Mouse (Mus musculus) testis, adult 2 months (tissue): ENCODE measurements around the gene Inafm2. TPM values are rescaled to one million over a fixed set of nuclear protein-coding genes. Genes with fewer than 3 reads are reported as not detected.
A peak's percentile ranks its signal among the peaks of the same experiment; 100 is the strongest.

Experiments
- H3K27ac ChIP-seq: fragments of 200-500 bp; 2 replicates; pipeline ENCODE4 v1.5.1; 2012; ENCODE audit warnings: low read depth, low read length; ENCODE audit not compliant: control insufficient read depth, insufficient read depth
- H3K27me3 ChIP-seq: fragments of 200-500 bp; 2 replicates; pipeline ENCODE4 v1.6.1; 2012; ENCODE audit warnings: mild to moderate bottlenecking, low read length, moderate library complexity; ENCODE audit not compliant: control insufficient read depth, insufficient read depth
- H3K36me3 ChIP-seq: fragments of 200-500 bp; 2 replicates; pipeline ENCODE4 v1.6.1; 2012; ENCODE audit warnings: mild to moderate bottlenecking, low read length; ENCODE audit not compliant: control insufficient read depth, insufficient read depth
- H3K4me1 ChIP-seq: fragments of 200-500 bp; 2 replicates; pipeline ENCODE4 v1.6.1; 2012; ENCODE audit warnings: low read length; ENCODE audit not compliant: control insufficient read depth, insufficient read depth
- H3K4me3 ChIP-seq: fragments of 200-500 bp; 2 replicates; pipeline ENCODE4 v1.5.1; 2012; ENCODE audit warnings: low read depth, mild to moderate bottlenecking, low read length, moderate library complexity, mixed read lengths; ENCODE audit not compliant: control insufficient read depth
- CTCF ChIP-seq: fragments of 200-500 bp; IDR thresholded peaks from 2 replicates; pipeline ENCODE4 v1.5.1; 2012; ENCODE audit warnings: low read depth, mild to moderate bottlenecking, inconsistent platforms, low read length, moderate library complexity; ENCODE audit not compliant: control insufficient read depth, insufficient read depth, insufficient replicate concordance
- POLR2A ChIP-seq: fragments of 200-500 bp; IDR thresholded peaks from 2 replicates; pipeline ENCODE4 v1.6.1; 2012; ENCODE audit warnings: low read depth, mild to moderate bottlenecking, inconsistent platforms, low read length, moderate library complexity; ENCODE audit not compliant: control insufficient read depth
- polyA plus RNA-seq: library from polyadenylated mRNA; depleted of rRNA; stranded (reverse); fragments of >200 nt; gene quantifications from 2 replicates; pipeline ENCODE4 v1.2.3, GENCODE M21; 2012; rRNA removed

Inafm2 gene
- 12.6 and 13.4 TPM in 2 replicates for polyA plus RNA-seq

DNA sequence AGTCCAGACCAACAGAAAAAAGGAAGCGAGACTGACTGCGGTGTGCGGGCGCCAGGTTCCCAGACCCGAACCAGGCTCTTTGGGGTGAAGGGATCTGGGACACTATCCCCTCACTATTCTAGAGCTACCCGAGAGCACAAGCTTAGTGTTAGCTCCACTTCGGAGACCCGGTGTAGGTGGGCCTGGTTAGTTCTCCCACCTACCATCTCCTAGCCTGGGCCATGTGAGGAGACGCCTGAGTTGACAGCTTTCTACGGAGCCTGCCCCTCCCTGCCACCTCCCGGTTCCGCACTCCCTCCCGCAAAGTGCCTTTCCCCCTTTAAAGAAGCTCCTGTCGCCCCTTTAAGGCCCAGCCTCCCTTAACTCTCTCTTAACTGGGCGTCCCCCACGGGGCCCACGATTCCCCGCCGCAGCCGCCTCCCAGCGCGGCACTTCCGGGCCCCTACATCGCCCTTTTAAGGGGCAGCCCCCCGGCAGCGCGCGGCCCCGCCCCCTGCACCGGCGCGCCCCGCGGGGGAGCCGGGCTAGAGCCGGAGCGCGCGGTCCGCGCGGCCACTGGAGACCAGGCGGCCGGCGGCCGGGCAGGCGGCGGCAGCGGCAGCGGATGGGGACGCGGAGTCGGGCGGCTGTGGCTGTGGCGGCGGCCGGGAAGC is at the start of gene Inafm2:
Gene Inafm2 (plus strand): TSS at position 527 of the 653 bp plus-strand sequence.
- Histone ChIP-seq H3K4me1 (peaks cover 16% of the 10 kb centered on the region), H3K27me3 (no peaks in the 10 kb centered on the region)

DNA sequence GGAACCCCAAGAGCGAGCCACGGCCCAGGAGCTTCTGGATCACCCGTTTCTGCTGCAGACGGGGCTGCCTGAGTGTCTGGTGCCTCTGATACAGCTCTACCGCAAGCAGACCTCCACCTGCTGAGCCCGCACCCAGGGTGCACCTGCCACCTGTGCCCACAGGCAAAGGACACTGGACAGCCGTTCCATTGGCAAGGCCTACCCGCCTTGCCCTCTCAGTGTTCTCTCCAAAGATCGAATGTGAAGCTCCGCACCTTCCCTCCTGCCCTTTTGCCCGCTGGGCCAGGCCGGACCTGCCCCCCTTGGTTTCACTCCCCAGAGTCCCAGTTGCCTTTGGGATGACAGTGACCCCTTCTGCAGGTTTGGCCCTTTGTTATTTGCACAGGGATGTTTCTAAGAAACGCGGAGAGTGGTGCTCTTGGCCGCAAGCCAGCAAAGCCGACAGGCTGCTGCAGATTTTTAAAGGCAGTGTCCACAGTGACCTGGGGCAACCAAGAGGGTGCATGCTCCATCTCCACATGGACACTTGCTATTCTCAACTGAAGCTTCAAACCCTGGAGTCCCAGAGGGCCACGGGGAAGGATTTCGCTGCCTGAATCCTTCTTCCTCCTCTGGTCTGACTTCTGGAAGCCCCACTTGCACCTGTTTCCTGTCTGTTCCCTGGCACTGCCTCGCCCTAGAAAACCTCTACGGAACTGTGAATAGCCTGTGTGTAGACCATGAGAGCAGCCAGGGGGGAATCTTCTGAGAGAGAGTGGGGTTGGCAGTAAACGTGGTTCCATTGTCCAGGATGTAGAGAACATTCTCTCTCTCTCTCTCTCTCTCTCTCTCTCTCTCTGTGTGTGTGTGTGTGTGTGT is 48.9 kb upstream of the Inafm2 start:
- Histone ChIP-seq H3K27me3 (no peaks in the 10 kb centered on the region), H3K4me3 (no peak overlapping the region)
- TF ChIP-seq CTCF (no peak), POLR2A (no peak)

More for the DNA sequence above, at the start of gene Inafm2:
- no peaks in the 10 kb centered on the region for H3K36me3 ChIP-seq
- TF ChIP-seq POLR2A (peak; percentile 76; the same call in 1 of the 2 replicates), CTCF (no peak)
- peak within 1 kb of the TSS; percentile 34 for H3K27ac ChIP-seq
- H3K4me3 ChIP-seq, result peak within 1 kb of the TSS; percentile 76

DNA sequence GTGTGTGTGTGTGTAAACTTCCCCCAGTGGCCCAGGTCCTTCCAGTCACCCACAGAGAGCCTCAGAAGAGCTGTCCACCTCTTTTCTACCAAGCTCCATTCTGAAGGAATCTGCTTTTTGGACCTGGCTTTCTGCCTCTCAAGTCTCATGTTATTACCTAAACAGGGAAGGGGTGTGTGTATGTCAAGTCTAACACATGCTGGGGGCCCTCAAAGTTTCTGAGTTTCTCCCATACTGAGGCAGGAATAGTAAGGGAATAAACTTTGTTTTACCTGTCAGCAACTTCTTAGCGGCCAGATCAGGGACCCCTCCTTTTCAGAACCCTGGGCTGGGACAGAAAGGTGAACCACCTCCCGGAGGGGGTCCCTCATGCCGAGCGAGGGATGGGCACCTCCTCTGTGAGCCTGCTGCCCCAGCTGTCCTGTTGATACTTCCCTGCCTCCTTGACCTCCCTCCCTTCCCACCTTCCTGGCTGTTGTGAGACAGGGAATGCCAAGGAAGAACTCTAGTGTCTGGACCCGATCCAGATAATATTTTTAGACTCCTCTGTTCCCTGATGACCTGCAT is 48.2 kb upstream of the Inafm2 start:
- no peak overlapping the region for H3K4me3 ChIP-seq
- H3K36me3 ChIP-seq, result no peaks in the 10 kb centered on the region
- H3K27ac ChIP-seq, result no peak overlapping the region
- TF ChIP-seq CTCF (no peak), POLR2A (no peak)
- no peaks in the 10 kb centered on the region for H3K27me3 ChIP-seq
- peaks cover 42% of the 10 kb centered on the region for H3K4me1 ChIP-seq

More for the DNA sequence above, 48.9 kb upstream of the Inafm2 start:
- Histone ChIP-seq H3K27ac (no peak overlapping the region), H3K36me3 (no peaks in the 10 kb centered on the region), H3K4me1 (peaks cover 36% of the 10 kb centered on the region)

DNA sequence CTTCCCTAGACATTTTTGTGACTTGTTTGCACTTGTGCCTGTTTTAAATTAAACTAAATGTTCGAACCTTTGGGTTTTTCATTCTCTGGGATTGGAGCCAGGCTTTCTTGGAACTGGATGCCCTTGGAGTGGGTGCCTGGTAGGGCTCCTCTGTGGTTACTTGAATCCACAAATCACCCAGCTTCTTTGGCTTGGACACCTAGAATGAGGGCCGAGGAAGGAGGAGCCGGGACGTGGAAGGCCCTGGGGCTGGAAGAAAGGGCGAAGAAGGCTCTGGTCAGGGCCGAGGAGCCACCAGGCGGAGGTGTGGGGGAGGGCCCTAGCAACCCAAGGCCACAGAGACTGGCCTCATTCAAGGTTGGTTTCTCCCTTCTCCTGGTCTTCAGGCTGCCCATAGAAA is 47.6 kb upstream of the Inafm2 start:
- Histone ChIP-seq H3K4me3 (no peak overlapping the region), H3K36me3 (no peaks in the 10 kb centered on the region), H3K4me1 (peaks cover 48% of the 10 kb centered on the region), H3K27me3 (no peaks in the 10 kb centered on the region), H3K27ac (no peak overlapping the region)
- TF ChIP-seq POLR2A (no peak), CTCF (no peak)

- peak; percentile 90 for TF ChIP-seq CTCF
- TF ChIP-seq POLR2A, result peak; percentile 20; the same call in 1 of the 2 replicates
- H3K27me3 ChIP-seq, result no peaks in the 10 kb centered on the region
- H3K27ac ChIP-seq, result peak overlapping the region; percentile 57
- H3K4me1 ChIP-seq, result peaks cover 61% of the 10 kb centered on the region
- H3K4me3 ChIP-seq, result peak overlapping the region; percentile 70
- H3K36me3 ChIP-seq, result no peaks in the 10 kb centered on the region
Measured at GRCm38 (mm10) chr2:118700179-118701062, 45.1 kb upstream of the Inafm2 start.

- Histone ChIP-seq H3K36me3 (no peaks in the 10 kb centered on the region), H3K4me1 (peaks cover 60% of the 10 kb centered on the region), H3K27me3 (no peaks in the 10 kb centered on the region), H3K27ac (no peak overlapping the region), H3K4me3 (peak overlapping the region; percentile 70)
- TF ChIP-seq CTCF (no peak), POLR2A (no peak)
Measured at GRCm38 (mm10) chr2:118701161-118701560, 44.4 kb upstream of the Inafm2 start.
